ENCODE assay signal across 8 mouse cellular contexts in genomic region chr9:41953486-41953885, GRCm38 (mm10).
DNase-seq lines count a peak whose midpoint lies in the region; ATAC-seq lines count a peak whose summit lies in the region.

No protein-coding gene starts in this region.

- peaks cover 37% of the 10 kb centered on the region for H3K4me1 ChIP-seq in hindbrain, embryonic 16.5 days (ENCODE audit: control insufficient read depth, insufficient read depth, low read depth, low read length)
- H3K4me1 ChIP-seq in midbrain, embryonic 14.5 days (ENCODE audit: control insufficient read depth, insufficient read depth, low read length): peaks cover 43% of the 10 kb centered on the region

- peak overlapping the region; percentile 84 for H3K27ac ChIP-seq in hindbrain, embryonic 16.5 days (ENCODE audit: low read depth, low read length)
- H3K27ac ChIP-seq in midbrain, embryonic 14.5 days (replicated peaks; ENCODE audit: low read depth, low read length): peak overlapping the region; percentile 97

- peak overlapping the region; percentile 27 for H3K4me3 ChIP-seq in hindbrain, embryonic 16.5 days (ENCODE audit: low read length)
- peak overlapping the region; percentile 18 for H3K4me3 ChIP-seq in midbrain, embryonic 14.5 days (replicated peaks; ENCODE audit: low read depth, low read length)

- DNase-seq in cerebellum, postnatal 4 days (ENCODE audit: low spot score in 2 of 2): peak; percentile 60 to 78
- DNase-seq in cerebellum, adult 8-10 months: no peak
- peak; percentile 82 for DNase-seq in brain, adult 2 months (ENCODE audit: low read depth, low spot score)
- DNase-seq in frontal cortex, postnatal 36 days (ENCODE audit: low spot score in 2 of 2): peak; percentile 66 to 84
- peak; percentile 77 to 85 for DNase-seq in left cerebral cortex, postnatal 10 days (ENCODE audit: extremely low spot score in 1 of 2, low spot score in 2 of 2)
- peak; percentile 95 for DNase-seq in midbrain, embryonic 14.5 days
- peak; percentile 43 for DNase-seq in thymus, postnatal 14 days

- no peaks in the 10 kb centered on the region for H3K27me3 ChIP-seq in hindbrain, embryonic 16.5 days (replicated peaks; ENCODE audit: control insufficient read depth, insufficient read depth, low read length)
- H3K27me3 ChIP-seq in midbrain, embryonic 14.5 days (ENCODE audit: control insufficient read depth, insufficient read depth, low read length): no peaks in the 10 kb centered on the region

- H3K9ac ChIP-seq in hindbrain, embryonic 16.5 days (ENCODE audit: low read depth, low read length): peak overlapping the region; percentile 57
- H3K9ac ChIP-seq in midbrain, embryonic 14.5 days (replicated peaks; ENCODE audit: low read length): peak overlapping the region; percentile 62

- no peaks in the 10 kb centered on the region for H3K9me3 ChIP-seq in hindbrain, embryonic 16.5 days (ENCODE audit: control insufficient read depth, low read length)
- no peaks in the 10 kb centered on the region for H3K9me3 ChIP-seq in midbrain, embryonic 14.5 days (ENCODE audit: control insufficient read depth, low read length)

- no peaks in the 10 kb centered on the region for H3K36me3 ChIP-seq in hindbrain, embryonic 16.5 days (ENCODE audit: control insufficient read depth, insufficient read depth, low read length)
- H3K36me3 ChIP-seq in midbrain, embryonic 14.5 days (ENCODE audit: control insufficient read depth, insufficient read depth, low read length): no peaks in the 10 kb centered on the region

- H3K4me2 ChIP-seq in hindbrain, embryonic 16.5 days (ENCODE audit: low read length): peak overlapping the region; percentile 48
- H3K4me2 ChIP-seq in midbrain, embryonic 14.5 days (ENCODE audit: low read length): peak overlapping the region; percentile 66

- intact Hi-C loops in left cerebral cortex, postnatal 10 days (cut with DNase I): loop anchor here (2.0 to 5.0 kb wide), 2 partner anchors 479 to 576 kb away; no protein-coding TSS in a partner anchor

- WGBS in hindbrain, embryonic 16.5 days: 3% methylated on average over 8 of the region's 8 CpGs
- WGBS in midbrain, embryonic 14.5 days: 2% methylated on average over 8 of the region's 8 CpGs

- peak; percentile 22 for ATAC-seq in hindbrain, embryonic 16.5 days
- ATAC-seq in midbrain, embryonic 14.5 days (ENCODE audit: low FRiP score, low TSS enrichment): peak; percentile 48; the same call in 1 of the 2 replicates
